Mouse (Mus musculus) hindbrain, embryonic 13.5 days (tissue): ENCODE measurements around the gene Smarcb1. TPM values are rescaled to one million over a fixed set of nuclear protein-coding genes. Genes with fewer than 3 reads are reported as not detected.
"Not testable (repeated sequence)": the region's sequence is repeated elsewhere in the genome, so short reads cannot be mapped to it uniquely, and the experiment has no call there.

Experiments
- ATAC-seq: fragments of 200-750 bp; cut with Nextera tagmentation; 2 replicates; pipeline ENCODE4 v1.8.0; 2017; ENCODE audit warnings: moderate TSS enrichment; ENCODE audit not compliant: low FRiP score
- H3K27ac ChIP-seq: fragments of 300-500 bp; sonication (generic); 2 replicates; pipeline ENCODE4 v1.5.1; 2015; ENCODE audit warnings: inconsistent platforms, mild to moderate bottlenecking, moderate library complexity
- H3K27me3 ChIP-seq: fragments of 300-500 bp; sonication (generic); 2 replicates; pipeline ENCODE4 v1.6.1; 2015; ENCODE audit warnings: mild to moderate bottlenecking, inconsistent platforms
- H3K36me3 ChIP-seq: fragments of 300-500 bp; sonication (generic); 2 replicates; pipeline ENCODE4 v1.6.1; 2015; ENCODE audit warnings: mild to moderate bottlenecking, inconsistent platforms
- H3K4me1 ChIP-seq: fragments of 300-500 bp; sonication (generic); replicated peaks from 2 replicates; pipeline ENCODE4 v1.6.1; 2015; ENCODE audit warnings: inconsistent platforms
- H3K4me2 ChIP-seq: fragments of 300-500 bp; sonication (generic); 2 replicates; pipeline ENCODE4 v1.6.1; 2015; ENCODE audit warnings: inconsistent platforms, mild to moderate bottlenecking, moderate library complexity
- H3K4me3 ChIP-seq: fragments of 300-500 bp; sonication (generic); 2 replicates; pipeline ENCODE4 v1.5.1; 2015; ENCODE audit warnings: mild to moderate bottlenecking, inconsistent platforms
- H3K9ac ChIP-seq: fragments of 300-500 bp; sonication (generic); 2 replicates; pipeline ENCODE4 v1.6.1; 2015; ENCODE audit warnings: mild to moderate bottlenecking, inconsistent platforms
- H3K9me3 ChIP-seq: fragments of 300-500 bp; sonication (generic); 2 replicates; pipeline ENCODE4 v1.6.1; 2016; ENCODE audit warnings: inconsistent platforms
- WGBS: fragments of 180-500 bp; shearing (Covaris S2); methylation state at CpG from one replicate; pipeline ENCODE4 v1.1.7; 2015; 5-methylcytosine and 5-hydroxymethylcytosine counted together
- polyA plus RNA-seq: library from polyadenylated mRNA; unstranded; fragments of >200 nt; fragmentation: Nextera tagmentation; extraction: Ambion mirVana; gene quantifications from 2 replicates; pipeline ENCODE4 v1.2.1, GENCODE M21; 2015

The Smarcb1 gene
- polyA plus RNA-seq, 1 experiment from 2014 or later = 302 TPM

- Histone ChIP-seq H3K27me3 (no peaks in the 10 kb centered on the region), H3K4me2 (peak overlapping the region; percentile 8; the same call in 1 of the 2 replicates), H3K27ac (peak overlapping the region; percentile 67), H3K4me1 (peaks cover 16% of the 10 kb centered on the region), H3K9ac (no peak overlapping the region), H3K36me3 (no peaks in the 10 kb centered on the region), H3K9me3 (no peaks in the 10 kb centered on the region), H3K4me3 (no peak overlapping the region)
- no peak for ATAC-seq
- WGBS = 14% methylated on average over 20 of the region's 20 CpGs
Measured at GRCm38 (mm10) chr10:75881578-75882432, 39.6 kb downstream of the Smarcb1 start.

GRCm38 (mm10) chr10:75880771-75881577, 40.4 kb downstream of the Smarcb1 start:
- H3K9me3 ChIP-seq = no peaks in the 10 kb centered on the region
- H3K27me3 ChIP-seq = no peaks in the 10 kb centered on the region
- H3K4me3 ChIP-seq = no peak overlapping the region
- peaks cover 16% of the 10 kb centered on the region for H3K4me1 ChIP-seq
- no peak overlapping the region for H3K9ac ChIP-seq
- no peak for ATAC-seq
- 63% methylated on average over 6 of the region's 6 CpGs for WGBS
- H3K36me3 ChIP-seq = no peaks in the 10 kb centered on the region
- peak overlapping the region; percentile 40 for H3K27ac ChIP-seq
- no peak overlapping the region for H3K4me2 ChIP-seq

GRCm38 (mm10) chr10:75880351-75880750, 41.1 kb downstream of the Smarcb1 start:
- 92% methylated on average over 10 of the region's 10 CpGs for WGBS
- Histone ChIP-seq H3K9ac (no peak overlapping the region), H3K4me1 (peaks cover 16% of the 10 kb centered on the region), H3K27ac (peak overlapping the region; percentile 15; the same call in 1 of the 2 replicates), H3K4me2 (no peak overlapping the region), H3K9me3 (no peaks in the 10 kb centered on the region), H3K27me3 (no peaks in the 10 kb centered on the region), H3K36me3 (no peaks in the 10 kb centered on the region), H3K4me3 (no peak overlapping the region)
- no peak for ATAC-seq

- ATAC-seq = no peak
- WGBS = 89% methylated on average over 3 of the region's 3 CpGs
- no peak overlapping the region for H3K9ac ChIP-seq
- H3K4me2 ChIP-seq = no peak overlapping the region
- H3K36me3 ChIP-seq = no peaks in the 10 kb centered on the region
- H3K27me3 ChIP-seq = no peaks in the 10 kb centered on the region
- no peaks in the 10 kb centered on the region for H3K9me3 ChIP-seq
- no peak overlapping the region for H3K4me3 ChIP-seq
- peaks cover 19% of the 10 kb centered on the region for H3K4me1 ChIP-seq
- no peak overlapping the region for H3K27ac ChIP-seq
Measured at GRCm38 (mm10) chr10:75878836-75879235, 42.6 kb downstream of the Smarcb1 start.

GRCm38 (mm10) chr10:75873543-75874170, 47.8 kb downstream of the Smarcb1 start:
- Histone ChIP-seq H3K27me3 (no peaks in the 10 kb centered on the region), H3K4me2 (peak overlapping the region; percentile 62), H3K4me1 (peaks cover 16% of the 10 kb centered on the region), H3K4me3 (peak overlapping the region; percentile 36), H3K9ac (peak overlapping the region; percentile 67), H3K9me3 (no peaks in the 10 kb centered on the region), H3K27ac (peak overlapping the region; percentile 93), H3K36me3 (no peaks in the 10 kb centered on the region)
- ATAC-seq = no peak; the same call in 1 of the 2 replicates
- 10% methylated on average over 10 of the region's 10 CpGs for WGBS

GRCm38 (mm10) chr10:75872915-75873542, 48.4 kb downstream of the Smarcb1 start:
- Histone ChIP-seq H3K27me3 (no peaks in the 10 kb centered on the region), H3K27ac (peak overlapping the region; percentile 93), H3K9me3 (no peaks in the 10 kb centered on the region), H3K4me3 (peak overlapping the region; percentile 36), H3K9ac (peak overlapping the region; percentile 67), H3K36me3 (no peaks in the 10 kb centered on the region), H3K4me1 (peaks cover 16% of the 10 kb centered on the region), H3K4me2 (peak overlapping the region; percentile 62)
- ATAC-seq = peak; percentile 98
- 2% methylated on average over 11 of the region's 11 CpGs for WGBS

- Histone ChIP-seq H3K27ac (peak overlapping the region; percentile 93), H3K4me2 (peak overlapping the region; percentile 62), H3K9me3 (no peaks in the 10 kb centered on the region), H3K36me3 (no peaks in the 10 kb centered on the region), H3K9ac (peak overlapping the region; percentile 67), H3K27me3 (no peaks in the 10 kb centered on the region), H3K4me1 (peaks cover 16% of the 10 kb centered on the region), H3K4me3 (peak overlapping the region; percentile 36)
- 38% methylated on average over 10 of the region's 10 CpGs for WGBS
- ATAC-seq = peak; percentile 29; the same call in 1 of the 2 replicates
Measured at GRCm38 (mm10) chr10:75872025-75872914, 49.1 kb downstream of the Smarcb1 start.

GRCm38 (mm10) chr10:75861587-75861986, 59.8 kb downstream of the Smarcb1 start:
- H3K4me3 ChIP-seq = no peak overlapping the region
- H3K27ac ChIP-seq = 0 out of 2 replicates have a peak overlapping the region, but pooled peaks have one; percentile 97
- WGBS = 51% methylated on average over 5 of the region's 5 CpGs
- H3K27me3 ChIP-seq = no peaks in the 10 kb centered on the region
- no peak overlapping the region for H3K9ac ChIP-seq
- no peak for ATAC-seq
- H3K36me3 ChIP-seq = peaks cover 17% of the 10 kb centered on the region
- peaks cover 40% of the 10 kb centered on the region for H3K4me1 ChIP-seq
- no peaks in the 10 kb centered on the region for H3K9me3 ChIP-seq
- H3K4me2 ChIP-seq = no peak overlapping the region

GRCm38 (mm10) chr10:75860746-75861145, 60.7 kb downstream of the Smarcb1 start:
- Histone ChIP-seq H3K36me3 (peaks cover 17% of the 10 kb centered on the region), H3K4me2 (peak overlapping the region; percentile 76), H3K4me1 (peaks cover 40% of the 10 kb centered on the region), H3K4me3 (peak overlapping the region; percentile 73), H3K9me3 (no peaks in the 10 kb centered on the region), H3K9ac (peak overlapping the region; percentile 87; the same call in 1 of the 2 replicates), H3K27ac (peak overlapping the region; percentile 97), H3K27me3 (no peaks in the 10 kb centered on the region)
- whole genome bisulfite sequencing = 16% methylated on average over 7 of the region's 7 CpGs
- ATAC-seq = no peak

GRCm38 (mm10) chr10:75859786-75860470, 61.5 kb downstream of the Smarcb1 start, which contains the start of gene Mif:
Gene Mif (minus strand): TSS chr10:75860240.
- under 1% methylated on average over 46 of the region's 46 CpGs for WGBS
- peak; percentile 95 for ATAC-seq
- not testable (repeated sequence) for H3K9me3 ChIP-seq, H3K27me3 ChIP-seq
- H3K4me3 ChIP-seq = peak within 1 kb of the TSS; percentile 73
- peak within 1 kb of the TSS; percentile 87 for H3K9ac ChIP-seq
- peaks cover 17% of the 10 kb centered on the region for H3K36me3 ChIP-seq
- H3K27ac ChIP-seq = peak within 1 kb of the TSS; percentile 97
- H3K4me2 ChIP-seq = peak within 1 kb of the TSS; percentile 76
- H3K4me1 ChIP-seq = peaks cover 40% of the 10 kb centered on the region
